Mouse (Mus musculus): ENCODE data around the gene Usp13.

DNA sequence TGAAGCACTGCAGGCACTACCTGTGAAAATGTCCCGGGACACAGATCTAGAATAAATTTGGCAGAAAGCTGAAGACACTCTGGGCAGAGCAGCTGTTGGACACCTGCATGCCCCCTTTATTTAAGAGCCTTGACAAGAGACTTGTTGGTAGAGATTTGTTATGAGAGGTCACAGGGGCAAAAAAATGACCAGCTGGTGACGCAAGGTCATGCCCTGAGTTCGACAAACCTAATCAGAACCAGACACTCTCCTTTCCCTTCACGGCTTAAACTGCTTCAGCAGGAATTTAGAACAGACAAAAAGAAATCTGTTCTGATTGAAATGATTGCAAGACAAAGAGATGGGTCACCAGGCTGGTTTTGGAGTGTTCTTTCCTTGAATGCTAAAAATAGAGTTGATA lies 162.6 kb downstream of the Usp13 start:
- TF ChIP-seq POLR2A (IDR thresholded peaks at IDR 0.05; ENCODE audit: control insufficient read depth, extremely low read depth, insufficient read depth, low read length, poor library complexity) (no peak), CTCF (IDR thresholded peaks at IDR 0.05; ENCODE audit: borderline replicate concordance, control insufficient read depth, extremely low read depth, insufficient read depth, low read length, poor library complexity) (no peak)
